Comparison of ENCODE assay signal across 9 mouse cellular contexts in the genomic region with DNA sequence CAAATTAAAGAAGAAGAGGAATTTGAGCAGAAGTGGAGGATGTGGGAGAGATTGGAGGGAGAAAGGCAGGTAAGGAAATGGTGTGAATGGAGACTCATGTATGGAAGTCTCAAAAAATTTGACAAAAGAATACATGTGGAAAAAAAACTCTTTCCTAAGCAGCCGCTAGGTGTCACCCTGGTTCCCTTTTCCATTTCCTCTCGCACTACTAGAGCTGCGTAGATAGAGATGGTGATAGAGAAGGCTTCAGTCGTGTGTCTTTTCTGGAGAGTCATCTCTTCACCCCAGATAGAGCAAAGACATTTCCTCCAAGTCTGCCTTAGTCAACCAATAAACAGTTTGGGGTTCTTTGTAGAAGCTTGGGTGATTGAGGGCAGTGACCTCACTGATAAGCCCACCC. TPM values are rescaled to one million over a fixed set of nuclear protein-coding genes. Genes with fewer than 3 reads are reported as not detected.
DNase-seq lines count a peak whose midpoint lies in the region; ATAC-seq and TF ChIP-seq lines count a peak whose summit lies in the region.
"Had no signal": no experiment of that assay in that cellular context is flagged by ENCODE, and none has a peak within 500 bp of the region (broad histone marks: within the 10 kb centered on the region; RNA-seq: fewer than 3 reads in every experiment).

No protein-coding gene starts in this region.

- peaks cover 21% of the 10 kb centered on the region for H3K36me3 ChIP-seq in G1E (replicated peaks)
- no peaks in the 10 kb centered on the region for H3K36me3 ChIP-seq in midbrain, embryonic 16.5 days (ENCODE audit: control insufficient read depth, insufficient read depth, low read length)
- H3K36me3 ChIP-seq: embryonic facial prominence, embryonic 12.5 days had no signal

- H3K9ac ChIP-seq in midbrain, embryonic 16.5 days (ENCODE audit: low read depth, low read length) = no peak overlapping the region
- H3K9ac ChIP-seq: embryonic facial prominence, embryonic 12.5 days had no signal

- H3K4me1 ChIP-seq in G1E (ENCODE audit: insufficient read depth, low read depth, low read length) = peaks cover 54% of the 10 kb centered on the region
- H3K4me1 ChIP-seq in midbrain, embryonic 16.5 days (ENCODE audit: control insufficient read depth, insufficient read depth, low read length) = peaks cover 8% of the 10 kb centered on the region; the same call in 1 of the 2 replicates
- H3K4me1 ChIP-seq: embryonic facial prominence, embryonic 12.5 days had no signal

- H3K27me3 ChIP-seq in G1E (ENCODE audit: insufficient read depth, low read length) = no peaks in the 10 kb centered on the region
- no peaks in the 10 kb centered on the region; the same call in 1 of the 2 replicates for H3K27me3 ChIP-seq in midbrain, embryonic 16.5 days (ENCODE audit: control insufficient read depth, insufficient read depth, low read depth, low read length)
- H3K27me3 ChIP-seq: embryonic facial prominence, embryonic 12.5 days had no signal

- no peak overlapping the region for H3K4me2 ChIP-seq in midbrain, embryonic 16.5 days (ENCODE audit: low read length)
- H3K4me2 ChIP-seq: embryonic facial prominence, embryonic 12.5 days had no signal

- H3K9me3 ChIP-seq in G1E (replicated peaks) = no peaks in the 10 kb centered on the region
- no peaks in the 10 kb centered on the region for H3K9me3 ChIP-seq in midbrain, embryonic 16.5 days (replicated peaks; ENCODE audit: control insufficient read depth, low read length, poor library complexity, severe bottlenecking)
- H3K9me3 ChIP-seq: embryonic facial prominence, embryonic 12.5 days had no signal

- no peak for ATAC-seq in G1E (ENCODE audit: extremely low read depth, insufficient number of reproducible peaks, low FRiP score, poor library complexity, severe bottlenecking)
- ATAC-seq in hematopoietic stem cell, adult 5-6 weeks (replicated peaks in 1 of 2; ENCODE audit: insufficient read depth in 1 of 2, low FRiP score in 2 of 2, low TSS enrichment in 1 of 2, low read depth in 1 of 2, poor library complexity in 2 of 2, severe bottlenecking in 2 of 2) = peak; percentile 29 to 37
- ATAC-seq in midbrain, embryonic 16.5 days = peak; percentile 74

- peak; percentile 50; the same call in 1 of the 2 replicates for TF ChIP-seq CTCF in G1E (IDR thresholded peaks at IDR 0.05; ENCODE audit: low read depth, low read length)

- no peak overlapping the region for H3K27ac ChIP-seq in midbrain, embryonic 16.5 days (ENCODE audit: low read length)
- H3K27ac ChIP-seq: embryonic facial prominence, embryonic 12.5 days had no signal

- no peak overlapping the region; the same call in 1 of the 2 replicates for H3K4me3 ChIP-seq in G1E (ENCODE audit: low read depth, low read length)
- no peak overlapping the region for H3K4me3 ChIP-seq in midbrain, embryonic 16.5 days (ENCODE audit: low read depth, low read length)
- H3K4me3 ChIP-seq: embryonic facial prominence, embryonic 12.5 days had no signal

- peak; percentile 38 for DNase-seq in kidney, adult 18-20 months
- no peak for DNase-seq in kidney, adult 11 months
- DNase-seq in G1E (ENCODE audit: low spot score) = peak; percentile 50
- peak; percentile 65 to 66 for DNase-seq in cerebellum, postnatal 14 days
- peak; percentile 73 for DNase-seq in liver
- DNase-seq in thymus, postnatal 10 days (ENCODE audit: low spot score in 2 of 2) = peak; percentile 52 to 74

- WGBS in midbrain, embryonic 16.5 days = 0% methylated on average over 4 of the region's 4 CpGs

RNA-seq across cellular contexts. Expression of gene Irgm1, which starts 3.0 kb away (rescaled TPM):
- 39.3 and 44.2 TPM in 2 replicates for total RNA-seq in G1E (2014; fragmentation: Nextera tagmentation)
- total RNA-seq in G1E (2017) = 73.5 and 75.4 TPM in 2 replicates
- 2.3 and 2.9 TPM in 2 replicates for polyA plus RNA-seq in G1E (2012)
- 85.2 and 86.7 TPM in 2 replicates for total RNA-seq in hematopoietic stem cell, adult 5-6 weeks (2017)
- polyA plus RNA-seq in midbrain, embryonic 16.5 days (2015; fragmentation: Nextera tagmentation; extraction: Ambion mirVana) = 2.0 and 2.8 TPM in 2 replicates

RNA-seq across cellular contexts. Expression of gene Gm5431, which starts 27.5 kb away (rescaled TPM):
- total RNA-seq in G1E (2014; fragmentation: Nextera tagmentation) = not detected in 2 replicates
- 0.06 and 0.11 TPM in 2 replicates for total RNA-seq in G1E (2017)
- not detected in 2 replicates for polyA plus RNA-seq in G1E (2012)
- 0.84 and 1.6 TPM in 2 replicates for total RNA-seq in hematopoietic stem cell, adult 5-6 weeks (2017)
- polyA plus RNA-seq in midbrain, embryonic 16.5 days (2015; fragmentation: Nextera tagmentation; extraction: Ambion mirVana) = 0.15 and 0.20 TPM in 2 replicates

RNA-seq across cellular contexts. Expression of gene Gm12184, which starts 48.0 kb away (rescaled TPM):
- 22.1 and 22.5 TPM in 2 replicates for total RNA-seq in G1E (2014; fragmentation: Nextera tagmentation)
- total RNA-seq in G1E (2017) = 15.3 and 16.3 TPM in 2 replicates
- polyA plus RNA-seq in G1E (2012) = 47.2 and 49.5 TPM in 2 replicates
- 19.9 and 23.2 TPM in 2 replicates for total RNA-seq in hematopoietic stem cell, adult 5-6 weeks (2017)
- 1.3 and 1.8 TPM in 2 replicates for polyA plus RNA-seq in midbrain, embryonic 16.5 days (2015; fragmentation: Nextera tagmentation; extraction: Ambion mirVana)

RNA-seq across cellular contexts. Expression of gene Trim7, which starts 48.5 kb away (rescaled TPM):
- total RNA-seq in G1E (2014; fragmentation: Nextera tagmentation) (1.2 and 4.0 TPM in 2 replicates), G1E (2017) (2.3 and 3.0 TPM in 2 replicates)
- polyA plus RNA-seq in G1E (2012) = 0.59 and 0.67 TPM in 2 replicates
- total RNA-seq in hematopoietic stem cell, adult 5-6 weeks (2017) = 0.19 and 4.3 TPM in 2 replicates
- polyA plus RNA-seq in midbrain, embryonic 16.5 days (2015; fragmentation: Nextera tagmentation; extraction: Ambion mirVana) = 1.8 and 3.6 TPM in 2 replicates

RNA-seq across cellular contexts. Expression of gene Trim41, which starts 57.3 kb away (rescaled TPM):
- total RNA-seq in G1E (2014; fragmentation: Nextera tagmentation) = 13.8 and 20.2 TPM in 2 replicates
- 55.5 and 56.5 TPM in 2 replicates for total RNA-seq in G1E (2017)
- 50.4 and 56.6 TPM in 2 replicates for polyA plus RNA-seq in G1E (2012)
- 54.7 and 74.2 TPM in 2 replicates for total RNA-seq in hematopoietic stem cell, adult 5-6 weeks (2017)
- polyA plus RNA-seq in midbrain, embryonic 16.5 days (2015; fragmentation: Nextera tagmentation; extraction: Ambion mirVana) = 6.7 and 6.9 TPM in 2 replicates
